ENCODE assay signal across 28 mouse cellular contexts in the genomic region with DNA sequence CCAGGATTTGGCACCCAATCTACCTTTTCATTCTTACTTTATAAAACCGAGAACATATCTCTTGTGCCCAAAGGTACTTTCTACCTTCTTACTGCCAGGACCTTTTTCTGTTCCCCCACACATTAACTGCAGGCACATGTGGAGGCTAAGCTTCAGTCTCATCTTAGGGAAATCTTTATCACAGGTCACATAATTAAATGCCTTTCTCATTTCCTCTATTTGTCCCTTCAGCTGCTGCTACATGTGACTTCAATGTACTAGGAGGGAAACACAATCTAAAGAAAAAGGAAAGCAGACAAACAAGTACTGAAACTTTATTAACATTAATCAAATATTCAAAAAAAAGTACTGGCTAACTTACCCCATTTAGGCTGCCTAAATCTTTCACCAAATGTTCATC.
"Had no signal": no experiment of that assay in that cellular context is flagged by ENCODE, and none has a peak within 500 bp of the region (broad histone marks: within the 10 kb centered on the region; RNA-seq: fewer than 3 reads in every experiment).

No protein-coding gene starts in this region.

- H3K27me3 ChIP-seq: heart, embryonic 12.5 days; hindbrain, embryonic 12.5 days; intestine, embryonic 15.5 days; limb, embryonic 12.5 days; liver, embryonic 13.5 days; liver, embryonic 15.5 days had no signal

- H3K9ac ChIP-seq: heart, embryonic 12.5 days; hindbrain, embryonic 12.5 days; hindbrain, embryonic 14.5 days; intestine, embryonic 15.5 days; limb, embryonic 12.5 days; liver, embryonic 13.5 days; liver, embryonic 15.5 days had no signal

- H3K4me1 ChIP-seq: intestine, embryonic 15.5 days; limb, embryonic 12.5 days; liver, embryonic 13.5 days; liver, embryonic 15.5 days had no signal

- H3K36me3 ChIP-seq: intestine, embryonic 15.5 days had no signal

- H3K4me2 ChIP-seq: heart, embryonic 12.5 days; hindbrain, embryonic 12.5 days; hindbrain, embryonic 14.5 days; intestine, embryonic 15.5 days; limb, embryonic 12.5 days; liver, embryonic 11.5 days; liver, embryonic 13.5 days; liver, embryonic 15.5 days had no signal

- H3K27ac ChIP-seq: heart, adult 2 months; heart, embryonic 10.5 days; hindbrain, embryonic 10.5 days; hindbrain, embryonic 12.5 days; hindbrain, embryonic 14.5 days; intestine, embryonic 15.5 days; layer of hippocampus, adult 2 months; left cerebral cortex, adult 2 months; limb, embryonic 10.5 days; limb, embryonic 12.5 days; liver, embryonic 13.5 days; liver, embryonic 15.5 days had no signal

- ATAC-seq: hindbrain, embryonic 16.5 days; inflammation-experienced regulatory T-cells, adult 6 months; intestine, embryonic 15.5 days; intestine, postnatal 0 days had no signal

- H3K4me3 ChIP-seq: heart, adult 2 months; heart, embryonic 10.5 days; heart, embryonic 12.5 days; hindbrain, embryonic 10.5 days; hindbrain, embryonic 12.5 days; intestine, embryonic 15.5 days; layer of hippocampus, adult 2 months; left cerebral cortex, adult 2 months; limb, embryonic 10.5 days; limb, embryonic 12.5 days; liver, embryonic 13.5 days; liver, embryonic 15.5 days had no signal

- DNase-seq: gastrocnemius, postnatal 14 days; gastrocnemius, postnatal 36 days; heart, adult 11 months; heart, adult 2 months; heart, postnatal 10 days; heart, postnatal 4 days; kidney, adult 18-20 months; kidney, adult 8-10 months; kidney, postnatal 10 days; kidney, postnatal 25 days; kidney, postnatal 4 days; liver; liver, embryonic 13.5 days had no signal

- H3K9me3 ChIP-seq: heart, embryonic 10.5 days; heart, embryonic 12.5 days; hindbrain, embryonic 10.5 days; hindbrain, embryonic 12.5 days; intestine, embryonic 15.5 days; limb, embryonic 10.5 days; limb, embryonic 12.5 days; liver, embryonic 13.5 days; liver, embryonic 15.5 days had no signal
